Mouse (Mus musculus) midbrain, embryonic 10.5 days (tissue): ENCODE results near the gene Ldlrap1. TPM values are rescaled to one million over a fixed set of nuclear protein-coding genes. Genes with fewer than 3 reads are reported as not detected.

Experiments used
- DNase-seq: peaks from one replicate; pipeline ENCODE4 v3.0.0-alpha.2; 2017; ENCODE audit warnings: low spot score
- H3K27ac ChIP-seq: fragments of 300-500 bp; sonication (generic); replicated peaks from 2 replicates; pipeline ENCODE4 v1.5.1; 2016; ENCODE audit warnings: mild to moderate bottlenecking
- H3K27me3 ChIP-seq: fragments of 300-500 bp; sonication (generic); 2 replicates; pipeline ENCODE4 v1.6.1; 2016; ENCODE audit warnings: low read depth, mild to moderate bottlenecking; ENCODE audit not compliant: poor library complexity, severe bottlenecking
- H3K36me3 ChIP-seq: fragments of 300-500 bp; sonication (generic); 2 replicates; pipeline ENCODE4 v1.6.1; 2016; ENCODE audit warnings: mild to moderate bottlenecking, moderate library complexity
- H3K4me1 ChIP-seq: fragments of 300-500 bp; sonication (generic); 2 replicates; pipeline ENCODE4 v1.6.1; 2016
- H3K4me3 ChIP-seq: fragments of 300-500 bp; sonication (generic); 2 replicates; pipeline ENCODE4 v1.5.1; 2016; ENCODE audit warnings: mild to moderate bottlenecking, moderate library complexity
- H3K9me3 ChIP-seq: fragments of 300-500 bp; sonication (generic); replicated peaks from 2 replicates; pipeline ENCODE4 v1.6.1; 2016; ENCODE audit warnings: mild to moderate bottlenecking
- WGBS: fragments of 180-500 bp; shearing (Covaris S2); methylation state at CpG from one replicate; pipeline ENCODE4 v1.1.7; 2016; 5-methylcytosine and 5-hydroxymethylcytosine counted together
- polyA plus RNA-seq: library from polyadenylated mRNA; unstranded; fragments of >200 nt; fragmentation: Nextera tagmentation; extraction: Ambion mirVana; gene quantifications from 2 replicates; pipeline ENCODE4 v1.2.1, GENCODE M21; 2016

Ldlrap1 gene
- polyA plus RNA-seq, 1 experiment from 2014 or later, result 8.6 TPM

GRCm38 (mm10) chr4:134719489-134719888, 48.3 kb downstream of the Ldlrap1 start:
- DNase-seq, result no peak
- 80% methylated on average over 8 of the region's 8 CpGs for WGBS
- H3K27me3 ChIP-seq, result no peaks in the 10 kb centered on the region
- H3K27ac ChIP-seq, result no peak overlapping the region
- no peaks in the 10 kb centered on the region; the same call in 1 of the 2 replicates for H3K4me1 ChIP-seq
- no peaks in the 10 kb centered on the region for H3K36me3 ChIP-seq
- no peaks in the 10 kb centered on the region; the same call in 1 of the 2 replicates for H3K9me3 ChIP-seq
- no peak overlapping the region for H3K4me3 ChIP-seq

GRCm38 (mm10) chr4:134713937-134714336, 53.9 kb downstream of the Ldlrap1 start:
- H3K9me3 ChIP-seq, result no peaks in the 10 kb centered on the region
- 0 out of 2 replicates have a peak overlapping the region, but pooled peaks have one; percentile 14 for H3K4me3 ChIP-seq
- no peaks in the 10 kb centered on the region for H3K36me3 ChIP-seq
- H3K4me1 ChIP-seq, result peaks cover 19% of the 10 kb centered on the region
- peak overlapping the region; percentile 55 for H3K27ac ChIP-seq
- no peaks in the 10 kb centered on the region for H3K27me3 ChIP-seq
- DNase-seq, result peak; percentile 80
- WGBS, result 9% methylated on average over 8 of the region's 8 CpGs

GRCm38 (mm10) chr4:134705311-134705710, 62.5 kb downstream of the Ldlrap1 start:
- Histone ChIP-seq H3K4me3 (peak overlapping the region; percentile 72; the same call in 1 of the 2 replicates), H3K27ac (no peak overlapping the region)
- 74% methylated on average over 5 of the region's 5 CpGs for WGBS

GRCm38 (mm10) chr4:134704590-134704989, 63.2 kb downstream of the Ldlrap1 start:
- Histone ChIP-seq H3K27me3 (peaks cover 57% of the 10 kb centered on the region), H3K27ac (peak overlapping the region; percentile 79), H3K4me1 (peaks cover 48% of the 10 kb centered on the region), H3K9me3 (no peaks in the 10 kb centered on the region), H3K36me3 (no peaks in the 10 kb centered on the region), H3K4me3 (peak overlapping the region; percentile 72)
- under 1% methylated on average over 21 of the region's 21 CpGs for WGBS
- DNase-seq, result no peak

More at GRCm38 (mm10) chr4:134705311-134705710, 62.5 kb downstream of the Ldlrap1 start:
- H3K9me3 ChIP-seq, result no peaks in the 10 kb centered on the region
- peaks cover 54% of the 10 kb centered on the region for H3K4me1 ChIP-seq
- H3K27me3 ChIP-seq, result peaks cover 57% of the 10 kb centered on the region
- no peaks in the 10 kb centered on the region for H3K36me3 ChIP-seq
- no peak for DNase-seq

GRCm38 (mm10) chr4:134703835-134704546, 63.8 kb downstream of the Ldlrap1 start, which contains the start of gene Man1c1:
Man1c1 (minus strand) TSS chr4:134704290.
- no peaks in the 10 kb centered on the region for H3K36me3 ChIP-seq
- H3K4me3 ChIP-seq, result peak within 1 kb of the TSS; percentile 72
- H3K27me3 ChIP-seq, result peaks cover 57% of the 10 kb centered on the region
- H3K9me3 ChIP-seq, result no peaks in the 10 kb centered on the region
- DNase-seq, result peak; percentile 99
- peak within 1 kb of the TSS; percentile 79 for H3K27ac ChIP-seq
- WGBS, result under 1% methylated on average over 81 of the region's 81 CpGs
- peaks cover 43% of the 10 kb centered on the region for H3K4me1 ChIP-seq

- H3K27ac ChIP-seq, result peak overlapping the region; percentile 79
- H3K4me3 ChIP-seq, result peak overlapping the region; percentile 72
- peak; percentile 60 for DNase-seq
- peaks cover 43% of the 10 kb centered on the region for H3K4me1 ChIP-seq
- under 1% methylated on average over 90 of the region's 90 CpGs for WGBS
- H3K27me3 ChIP-seq, result peaks cover 57% of the 10 kb centered on the region
- H3K36me3 ChIP-seq, result no peaks in the 10 kb centered on the region
- H3K9me3 ChIP-seq, result no peaks in the 10 kb centered on the region
These were observed 64.6 kb downstream of the Ldlrap1 start for GRCm38 (mm10) chr4:134702981-134703834.

GRCm38 (mm10) chr4:134701934-134702333, 65.9 kb downstream of the Ldlrap1 start:
- Histone ChIP-seq H3K27me3 (peaks cover 50% of the 10 kb centered on the region), H3K4me3 (peak overlapping the region; percentile 72), H3K9me3 (no peaks in the 10 kb centered on the region), H3K27ac (no peak overlapping the region), H3K36me3 (peaks cover 6% of the 10 kb centered on the region; the same call in 1 of the 2 replicates), H3K4me1 (peaks cover 43% of the 10 kb centered on the region)
- DNase-seq, result peak; percentile 79
- 37% methylated on average over 6 of the region's 6 CpGs for whole genome bisulfite sequencing

GRCm38 (mm10) chr4:134700911-134701310, 66.9 kb downstream of the Ldlrap1 start:
- H3K27me3 ChIP-seq, result peaks cover 45% of the 10 kb centered on the region
- peaks cover 43% of the 10 kb centered on the region for H3K4me1 ChIP-seq
- H3K36me3 ChIP-seq, result peaks cover 6% of the 10 kb centered on the region; the same call in 1 of the 2 replicates
- DNase-seq, result no peak
- H3K9me3 ChIP-seq, result no peaks in the 10 kb centered on the region
- H3K27ac ChIP-seq, result no peak overlapping the region
- H3K4me3 ChIP-seq, result 0 out of 2 replicates have a peak overlapping the region, but pooled peaks have one; percentile 9
- WGBS, result 89% methylated on average over 2 of the region's 2 CpGs

- DNase-seq, result no peak
- H3K4me1 ChIP-seq, result no peaks in the 10 kb centered on the region
- H3K27ac ChIP-seq, result no peak overlapping the region
- 83% methylated on average over 9 of the region's 9 CpGs for WGBS
- peaks cover 11% of the 10 kb centered on the region; the same call in 1 of the 2 replicates for H3K36me3 ChIP-seq
- H3K9me3 ChIP-seq, result peaks cover 4% of the 10 kb centered on the region; the same call in 1 of the 2 replicates
- no peak overlapping the region for H3K4me3 ChIP-seq
- no peaks in the 10 kb centered on the region for H3K27me3 ChIP-seq
These were observed 74.5 kb downstream of the Ldlrap1 start for GRCm38 (mm10) chr4:134693202-134693940.

GRCm38 (mm10) chr4:134692388-134692787, 75.4 kb downstream of the Ldlrap1 start:
- H3K9me3 ChIP-seq, result peaks cover 4% of the 10 kb centered on the region; the same call in 1 of the 2 replicates

More at GRCm38 (mm10) chr4:134692388-134692787, 75.4 kb downstream of the Ldlrap1 start:
- H3K36me3 ChIP-seq, result peaks cover 5% of the 10 kb centered on the region; the same call in 1 of the 2 replicates
- no peak for DNase-seq
- no peak overlapping the region for H3K4me3 ChIP-seq
- H3K27me3 ChIP-seq, result no peaks in the 10 kb centered on the region
- no peak overlapping the region for H3K27ac ChIP-seq
- 94% methylated on average over 1 of the region's 1 CpGs for WGBS
- no peaks in the 10 kb centered on the region for H3K4me1 ChIP-seq
